Mouse (Mus musculus): ENCODE data around the gene Scgb1b24. TPM values are rescaled to one million over a fixed set of nuclear protein-coding genes. Genes with fewer than 3 reads are reported as not detected.

Scgb1b24 gene
- not detected in 2 replicates for total RNA-seq (2014; fragmentation: Nextera tagmentation)
- not detected in 2 replicates for total RNA-seq (2017)

DNA sequence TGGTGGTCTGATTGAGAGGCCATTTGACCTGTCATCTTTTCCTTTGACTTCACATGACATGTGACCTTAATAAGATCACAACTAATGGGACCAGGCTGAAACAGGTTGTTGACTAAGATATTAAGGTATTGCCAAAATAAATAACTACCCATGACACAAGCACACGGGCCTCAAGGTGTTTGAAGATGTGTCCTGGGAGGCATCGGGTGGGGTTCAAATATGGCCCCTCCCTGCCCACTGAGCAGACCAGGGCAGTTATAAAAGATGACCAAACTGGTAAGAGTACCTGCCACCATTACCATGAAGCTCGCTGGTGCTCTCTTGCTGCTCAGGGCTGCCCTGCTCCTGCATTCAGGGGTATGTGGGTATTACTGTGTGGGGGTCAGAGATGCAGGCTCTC is at the start of gene Scgb1b24:
Gene Scgb1b24, plus strand, starts transcription at position 301 of the 400 bp plus-strand sequence.
- ATAC-seq (replicated peaks; ENCODE audit: low FRiP score, low TSS enrichment, poor library complexity, severe bottlenecking), result no peak

DNA sequence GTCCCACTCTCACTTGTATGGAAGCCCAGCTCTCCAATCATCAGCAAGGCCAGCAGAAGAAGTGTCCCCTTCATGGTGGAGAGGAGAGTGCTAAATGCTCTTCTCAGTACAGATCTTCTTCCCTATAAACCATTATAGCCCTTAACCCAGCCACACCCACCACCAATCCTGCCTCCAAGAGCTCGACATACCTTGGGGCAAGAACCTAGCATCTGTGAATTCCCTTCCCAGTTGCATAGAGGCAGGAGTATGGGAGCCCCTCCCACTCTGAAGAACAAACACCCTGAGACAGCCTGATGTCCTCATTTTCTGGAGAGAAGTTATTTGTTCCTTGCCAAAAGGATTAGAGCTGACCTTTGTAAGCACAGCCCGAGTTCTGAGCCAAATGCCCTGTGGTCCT is 4.4 kb upstream of the Scgb1b24 start, which contains the start of gene Scgb2b24:
Gene Scgb2b24, minus strand, starts transcription at position 101 of the 400 bp plus-strand sequence.
- ATAC-seq (replicated peaks; ENCODE audit: low FRiP score, low TSS enrichment, poor library complexity, severe bottlenecking), result no peak

Other genes starting within 250 kb of the Scgb1b24 start
- gene Scgb2b21, start 223.3 kb upstream of the Scgb1b24 start, total RNA-seq (2014; fragmentation: Nextera tagmentation), result not detected in 2 replicates
- not detected in 2 replicates for gene Scgb2b21, start 223.3 kb upstream of the Scgb1b24 start, total RNA-seq (2017)
- not detected in 2 replicates for gene Scgb2b24, start 4.5 kb upstream of the Scgb1b24 start, total RNA-seq (2014; fragmentation: Nextera tagmentation)
- not detected in 2 replicates for gene Scgb2b24, start 4.5 kb upstream of the Scgb1b24 start, total RNA-seq (2017)
- gene Scgb2b26, start 201.2 kb downstream of the Scgb1b24 start, total RNA-seq (2014; fragmentation: Nextera tagmentation), result not detected in 2 replicates
- gene Scgb2b26, start 201.2 kb downstream of the Scgb1b24 start, total RNA-seq (2017), result not detected in 2 replicates

Data from megakaryocyte-erythroid progenitor cell, adult 5-6 weeks (primary cell).